Mouse (Mus musculus) effector memory CD4-positive, alpha-beta T cell, adult 5 months (primary cell): Measurements from ENCODE around the gene Sult3a2. TPM values are rescaled to one million over a fixed set of nuclear protein-coding genes. Genes with fewer than 3 reads are reported as not detected.

Experiments used
- polyA plus RNA-seq: library from polyadenylated mRNA; unstranded; fragments of 100-300 nt; shearing (Covaris generic); gene quantifications from one replicate; pipeline ENCODE4 v1.2.1, GENCODE M21; 2017

The Sult3a2 gene
- not detected for polyA plus RNA-seq

GRCm38 (mm10) chr10:33786604-33787003 lies at the start of gene Sult3a2:
TSS of gene Sult3a2 (minus strand) at chr10:33786704.

Other genes with a start within 250 kb of the Sult3a2 start
- 0.17 TPM for gene Clvs2, start 161.9 kb downstream of the Sult3a2 start, polyA plus RNA-seq
- not detected for gene Sult3a1, start 71.0 kb upstream of the Sult3a2 start, polyA plus RNA-seq
- 0.20 TPM for gene Rsph4a, start 118.4 kb upstream of the Sult3a2 start, polyA plus RNA-seq
- 46.9 TPM for gene Zup1, start 164.6 kb upstream of the Sult3a2 start, polyA plus RNA-seq
- gene Rwdd1, start 232.9 kb upstream of the Sult3a2 start, polyA plus RNA-seq = 85.3 TPM